Mouse (Mus musculus): ENCODE results near the gene Mrpl27.

DNA sequence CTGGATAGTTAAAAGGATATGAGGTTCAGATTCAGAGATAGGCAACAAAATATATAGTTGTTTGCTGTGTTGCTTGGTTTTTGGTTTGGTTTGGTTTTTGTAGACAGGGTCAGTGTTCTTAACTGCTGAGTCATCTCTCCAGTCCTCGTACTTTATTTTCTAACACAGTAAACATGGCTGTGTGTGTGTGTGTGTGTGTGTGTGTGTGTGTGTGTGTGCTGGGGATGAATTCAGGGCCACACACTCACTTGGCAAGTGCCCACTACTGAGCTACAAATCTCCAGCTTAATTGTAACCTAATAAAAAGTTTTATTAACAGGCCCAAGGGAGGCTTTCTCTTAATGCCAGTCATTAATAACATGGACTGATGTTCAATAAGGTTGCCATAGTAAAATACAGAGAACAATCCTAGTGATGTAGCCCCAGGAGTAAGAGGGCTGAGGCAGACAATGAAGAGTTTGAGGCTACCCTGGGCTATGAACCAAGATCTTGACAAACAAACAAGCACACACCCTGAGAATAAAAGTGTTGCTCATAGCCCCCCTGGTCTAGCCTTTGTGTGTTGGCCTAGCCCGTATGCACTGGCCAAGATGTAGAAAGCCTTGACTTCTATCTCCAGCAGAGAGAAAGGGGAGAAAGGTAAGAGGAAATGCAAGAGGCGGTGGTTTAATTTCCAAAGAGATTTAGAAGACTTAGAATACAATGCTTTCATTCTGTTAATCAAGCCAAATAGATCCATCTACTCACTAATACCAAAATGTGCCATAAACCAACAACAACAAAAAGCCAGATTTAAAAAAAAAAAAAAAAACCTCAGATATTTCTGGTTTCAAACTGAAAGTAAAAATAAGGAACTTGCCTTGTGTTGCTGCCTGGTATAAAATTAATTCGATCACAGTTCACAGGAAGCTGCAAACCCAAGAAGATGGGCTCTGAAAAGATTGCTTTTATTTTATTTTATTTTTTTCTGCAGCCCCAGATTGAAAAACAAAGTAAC lies 42.5 kb upstream of the Mrpl27 start:
- no peak for TF ChIP-seq CTCF (IDR thresholded peaks at IDR 0.05; ENCODE audit: control insufficient read depth, insufficient read depth, insufficient read length)
- no peak for TF ChIP-seq MYOD1 (IDR thresholded peaks at IDR 0.05; ENCODE audit: control insufficient read depth, insufficient read length, low read depth)
